Mouse (Mus musculus): ENCODE measurements around the gene Trib3. TPM values are rescaled to one million over a fixed set of nuclear protein-coding genes. Genes with fewer than 3 reads are reported as not detected.
"Not testable (repeated sequence)": the region's sequence is repeated elsewhere in the genome, so short reads cannot be mapped to it uniquely, and the experiment has no call there.

Trib3 gene
- polyA plus RNA-seq, 1 experiment, result 27.6 TPM

GRCm38 (mm10) chr2:152367917-152368316 is 24.1 kb upstream of the Trib3 start:
- TF ChIP-seq CTCF (IDR thresholded peaks at IDR 0.05; ENCODE audit: control insufficient read depth, insufficient read depth, insufficient read length) (no peak), FOSL1 (IDR thresholded peaks at IDR 0.05; ENCODE audit: insufficient read depth, low read length, poor library complexity, severe bottlenecking) (no peak)
- Histone ChIP-seq H3K79me2 (ENCODE audit: control insufficient read depth, insufficient read depth) (no peaks in the 10 kb centered on the region), H3ac (ENCODE audit: control insufficient read depth, insufficient read length, low read depth) (no peak overlapping the region), H3K27me3 (ENCODE audit: control insufficient read depth, insufficient read depth, insufficient read length) (peaks cover 5% of the 10 kb centered on the region), H3K36me3 (ENCODE audit: control insufficient read depth, insufficient read depth) (no peaks in the 10 kb centered on the region), H3K4me3 (ENCODE audit: insufficient read depth, poor library complexity, severe bottlenecking) (no peak overlapping the region), H3K79me3 (ENCODE audit: low read depth) (no peaks in the 10 kb centered on the region)

DNA sequence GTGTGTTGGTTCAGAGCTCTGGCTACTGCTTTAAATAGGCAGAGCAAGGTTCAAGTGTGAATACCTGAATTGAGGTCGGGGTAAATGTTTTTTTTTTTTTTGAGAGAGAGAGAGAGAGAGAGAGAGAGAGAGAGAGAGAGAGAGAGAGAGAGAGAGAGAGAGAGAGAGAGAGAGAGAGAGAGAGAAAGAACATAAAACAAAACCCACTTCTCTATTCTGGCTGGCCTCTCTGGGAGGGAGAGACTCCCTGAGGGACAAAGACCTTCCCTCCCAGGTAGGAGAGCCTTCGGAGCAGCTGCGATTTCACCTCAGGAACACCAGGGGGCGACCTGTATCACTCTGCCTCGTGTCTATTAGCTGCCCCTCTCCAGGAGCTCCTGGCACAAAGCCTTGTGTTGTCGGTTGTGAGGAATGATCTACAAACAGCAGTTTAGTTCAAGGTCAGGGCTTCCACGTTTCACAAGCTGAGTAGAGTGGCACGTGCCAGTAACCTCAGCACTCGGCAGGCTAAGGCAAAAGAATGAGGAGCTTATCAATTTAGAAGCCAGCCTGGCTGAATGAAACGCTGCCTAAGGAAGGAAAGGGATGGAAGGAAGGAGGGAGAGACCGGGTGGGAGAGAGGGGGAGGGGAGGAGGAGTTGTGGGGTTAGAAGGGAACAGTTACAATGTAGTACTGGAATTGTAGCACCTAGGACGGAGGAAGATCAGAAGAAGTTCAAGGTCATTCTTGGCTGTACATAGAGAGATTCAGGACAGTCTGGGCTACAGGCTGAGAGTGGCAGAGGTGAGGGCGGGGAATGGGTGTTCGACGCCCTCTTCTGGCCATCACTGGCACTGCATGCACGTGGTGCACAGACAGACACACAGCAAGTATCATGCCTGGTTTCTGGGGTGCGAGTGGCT is 19.7 kb upstream of the Trib3 start:
- Histone ChIP-seq H3K27me3 (ENCODE audit: control insufficient read depth, insufficient read depth, insufficient read length) (no peaks in the 10 kb centered on the region), H3K79me2 (ENCODE audit: control insufficient read depth, insufficient read depth) (no peaks in the 10 kb centered on the region), H3ac (ENCODE audit: control insufficient read depth, insufficient read length, low read depth) (no peak overlapping the region), H3K36me3 (ENCODE audit: control insufficient read depth, insufficient read depth) (no peaks in the 10 kb centered on the region), H3K79me3 (ENCODE audit: low read depth) (no peaks in the 10 kb centered on the region), H3K4me3 (ENCODE audit: insufficient read depth, poor library complexity, severe bottlenecking) (no peak overlapping the region)
- peak; percentile 81 for TF ChIP-seq CTCF (IDR thresholded peaks at IDR 0.05; ENCODE audit: control insufficient read depth, insufficient read depth, insufficient read length)
- peak; percentile 23 for TF ChIP-seq MAX (IDR thresholded peaks at IDR 0.05)
- TF ChIP-seq MYOD1 (IDR thresholded peaks at IDR 0.05; ENCODE audit: control insufficient read depth, insufficient read length, low read depth), result no peak
- TF ChIP-seq USF1 (IDR thresholded peaks at IDR 0.05; ENCODE audit: low read depth), result no peak

DNA sequence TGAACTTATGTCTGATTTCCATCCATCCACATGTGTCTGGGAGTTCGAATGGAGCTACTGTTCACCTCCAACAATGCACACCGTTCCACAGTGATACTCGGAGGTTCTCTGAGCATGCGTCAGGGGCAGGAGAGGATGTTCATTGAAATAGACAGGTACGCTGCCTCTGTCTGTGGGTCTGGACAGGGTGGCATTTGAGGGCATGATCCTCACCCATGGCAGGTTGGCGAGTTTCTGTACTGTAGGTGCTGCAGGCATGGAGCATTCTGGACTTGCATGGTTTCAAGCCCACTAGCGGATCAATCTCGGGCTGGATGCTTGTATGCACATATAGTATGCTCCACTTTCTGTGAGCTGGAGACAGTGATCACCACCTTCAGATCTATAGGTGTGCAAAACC is 17.4 kb upstream of the Trib3 start:
- Histone ChIP-seq H3K27me3 (ENCODE audit: control insufficient read depth, insufficient read depth, insufficient read length) (no peaks in the 10 kb centered on the region), H3ac (ENCODE audit: control insufficient read depth, insufficient read length, low read depth) (no peak overlapping the region), H3K79me2 (ENCODE audit: control insufficient read depth, insufficient read depth) (no peaks in the 10 kb centered on the region), H3K4me3 (ENCODE audit: insufficient read depth, poor library complexity, severe bottlenecking) (no peak overlapping the region), H3K79me3 (ENCODE audit: low read depth) (no peaks in the 10 kb centered on the region), H3K36me3 (ENCODE audit: control insufficient read depth, insufficient read depth) (no peaks in the 10 kb centered on the region)
- TF ChIP-seq CTCF (IDR thresholded peaks at IDR 0.05; ENCODE audit: control insufficient read depth, insufficient read depth, insufficient read length) (no peak), MAX (IDR thresholded peaks at IDR 0.05) (no peak), MYOG (IDR thresholded peaks at IDR 0.05; ENCODE audit: control insufficient read depth, extremely low read depth, insufficient read length) (no peak), CEBPB (IDR thresholded peaks at IDR 0.05; ENCODE audit: low read depth) (no peak), MYOD1 (IDR thresholded peaks at IDR 0.05; ENCODE audit: control insufficient read depth, insufficient read length, low read depth) (no peak), USF1 (IDR thresholded peaks at IDR 0.05; ENCODE audit: low read depth) (no peak), FOSL1 (IDR thresholded peaks at IDR 0.05; ENCODE audit: insufficient read depth, low read length, poor library complexity, severe bottlenecking) (no peak)

DNA sequence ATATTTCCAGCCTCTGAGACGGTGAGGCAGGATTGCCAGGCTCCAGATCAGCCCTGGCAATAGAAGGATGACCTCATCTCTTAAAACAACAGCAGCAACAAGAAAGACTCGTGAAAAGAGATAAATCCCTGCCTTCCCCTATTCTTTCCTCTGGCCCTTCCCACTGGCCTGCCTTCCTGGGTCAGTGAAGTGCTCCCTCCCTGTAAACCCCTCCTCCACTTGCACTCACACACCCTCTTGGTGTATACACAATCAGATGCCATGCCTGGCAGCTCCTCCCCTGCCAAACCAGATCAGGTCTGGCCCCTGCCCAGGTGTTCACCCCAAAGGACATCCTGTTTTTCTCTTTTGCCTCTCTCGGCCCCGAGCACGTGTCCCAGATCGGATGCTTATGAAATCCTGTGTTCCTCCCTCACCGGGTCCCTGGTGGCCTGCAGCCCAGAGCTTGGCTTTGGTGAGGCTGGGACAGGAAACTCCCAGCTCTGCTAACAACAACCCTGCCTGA is 16.5 kb upstream of the Trib3 start:
- no peaks in the 10 kb centered on the region for H3K79me3 ChIP-seq (ENCODE audit: low read depth)
- no peaks in the 10 kb centered on the region for H3K27me3 ChIP-seq (ENCODE audit: control insufficient read depth, insufficient read depth, insufficient read length)
- H3K79me2 ChIP-seq (ENCODE audit: control insufficient read depth, insufficient read depth), result no peaks in the 10 kb centered on the region
- H3K4me3 ChIP-seq (ENCODE audit: insufficient read depth, poor library complexity, severe bottlenecking), result no peak overlapping the region
- TF ChIP-seq FOSL1 (IDR thresholded peaks at IDR 0.05; ENCODE audit: insufficient read depth, low read length, poor library complexity, severe bottlenecking) (no peak), MAX (IDR thresholded peaks at IDR 0.05) (no peak), MYOG (IDR thresholded peaks at IDR 0.05; ENCODE audit: control insufficient read depth, extremely low read depth, insufficient read length) (no peak), CTCF (IDR thresholded peaks at IDR 0.05; ENCODE audit: control insufficient read depth, insufficient read depth, insufficient read length) (no peak), CEBPB (IDR thresholded peaks at IDR 0.05; ENCODE audit: low read depth) (no peak), USF1 (IDR thresholded peaks at IDR 0.05; ENCODE audit: low read depth) (no peak), MYOD1 (IDR thresholded peaks at IDR 0.05; ENCODE audit: control insufficient read depth, insufficient read length, low read depth) (no peak)
- H3ac ChIP-seq (ENCODE audit: control insufficient read depth, insufficient read length, low read depth), result no peak overlapping the region
- no peaks in the 10 kb centered on the region for H3K36me3 ChIP-seq (ENCODE audit: control insufficient read depth, insufficient read depth)

DNA sequence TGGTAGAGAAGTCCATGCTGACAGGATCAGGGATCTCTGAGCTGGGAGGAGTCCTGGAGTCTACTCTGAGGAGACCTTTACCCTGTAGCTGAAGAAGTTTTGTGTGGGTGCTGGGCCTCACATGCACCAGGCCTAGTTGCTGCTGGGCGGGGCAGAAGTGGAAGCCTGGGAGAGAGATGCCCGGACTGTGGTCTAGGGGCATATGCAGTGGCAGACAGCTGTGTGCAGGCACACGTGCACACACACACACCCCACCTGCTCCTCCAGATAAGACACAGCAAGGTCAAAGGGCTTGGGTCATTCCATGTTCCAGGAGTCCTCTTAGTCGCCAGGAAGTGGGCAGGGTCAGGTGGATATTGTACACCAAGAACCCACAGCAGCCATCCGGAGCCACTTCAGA is 15.8 kb upstream of the Trib3 start:
- H3K36me3 ChIP-seq (ENCODE audit: control insufficient read depth, insufficient read depth), result no peaks in the 10 kb centered on the region
- no peaks in the 10 kb centered on the region for H3K79me2 ChIP-seq (ENCODE audit: control insufficient read depth, insufficient read depth)
- TF ChIP-seq FOSL1 (IDR thresholded peaks at IDR 0.05; ENCODE audit: insufficient read depth, low read length, poor library complexity, severe bottlenecking), result no peak
- no peak for TF ChIP-seq USF1 (IDR thresholded peaks at IDR 0.05; ENCODE audit: low read depth)
- no peak for TF ChIP-seq MAX (IDR thresholded peaks at IDR 0.05)
- TF ChIP-seq MYOD1 (IDR thresholded peaks at IDR 0.05; ENCODE audit: control insufficient read depth, insufficient read length, low read depth), result no peak
- no peak for TF ChIP-seq CTCF (IDR thresholded peaks at IDR 0.05; ENCODE audit: control insufficient read depth, insufficient read depth, insufficient read length)
- TF ChIP-seq MYOG (IDR thresholded peaks at IDR 0.05; ENCODE audit: control insufficient read depth, extremely low read depth, insufficient read length), result no peak
- TF ChIP-seq CEBPB (IDR thresholded peaks at IDR 0.05; ENCODE audit: low read depth), result no peak
- no peak overlapping the region for H3K4me3 ChIP-seq (ENCODE audit: insufficient read depth, poor library complexity, severe bottlenecking)
- H3ac ChIP-seq (ENCODE audit: control insufficient read depth, insufficient read length, low read depth), result no peak overlapping the region
- no peaks in the 10 kb centered on the region for H3K79me3 ChIP-seq (ENCODE audit: low read depth)
- no peaks in the 10 kb centered on the region for H3K27me3 ChIP-seq (ENCODE audit: control insufficient read depth, insufficient read depth, insufficient read length)

- not testable (repeated sequence) for H3K79me2 ChIP-seq (ENCODE audit: control insufficient read depth, insufficient read depth); H3K27me3 ChIP-seq (ENCODE audit: control insufficient read depth, insufficient read depth, insufficient read length); H3K4me3 ChIP-seq (ENCODE audit: insufficient read depth, poor library complexity, severe bottlenecking); H3ac ChIP-seq (ENCODE audit: control insufficient read depth, insufficient read length, low read depth); H3K79me3 ChIP-seq (ENCODE audit: low read depth); H3K36me3 ChIP-seq (ENCODE audit: control insufficient read depth, insufficient read depth)
Observed at GRCm38 (mm10) chr2:152358977-152359376, 15.1 kb upstream of the Trib3 start.
